Mouse (Mus musculus): ENCODE results near the gene Spryd7.

The Spryd7 gene

GRCm38 (mm10) chr14:61535811-61536210, 20.9 kb downstream of the Spryd7 start:
- no peak for DNase-seq (ENCODE audit: low spot score)

GRCm38 (mm10) chr14:61530966-61531365, 25.7 kb downstream of the Spryd7 start:
- DNase-seq (ENCODE audit: low spot score): no peak

- no peak for DNase-seq (ENCODE audit: low spot score)
Measured at GRCm38 (mm10) chr14:61530396-61530795, 26.3 kb downstream of the Spryd7 start.

- no peak for DNase-seq (ENCODE audit: low spot score)
Measured at GRCm38 (mm10) chr14:61529533-61529932, 27.2 kb downstream of the Spryd7 start.

- DNase-seq (ENCODE audit: low spot score): no peak
Measured at GRCm38 (mm10) chr14:61526006-61526405, 30.7 kb downstream of the Spryd7 start.

GRCm38 (mm10) chr14:61523821-61524220, 32.9 kb downstream of the Spryd7 start:
- no peak for DNase-seq (ENCODE audit: low spot score)

- no peak for DNase-seq (ENCODE audit: low spot score)
Measured at GRCm38 (mm10) chr14:61518659-61519480, 37.8 kb downstream of the Spryd7 start.

GRCm38 (mm10) chr14:61516471-61517426, 39.9 kb downstream of the Spryd7 start:
- no peak for DNase-seq (ENCODE audit: low spot score)

- no peak for DNase-seq (ENCODE audit: low spot score)
Measured at GRCm38 (mm10) chr14:61511494-61511893, 45.2 kb downstream of the Spryd7 start.

- peak; percentile 72 for DNase-seq (ENCODE audit: low spot score)
Measured at GRCm38 (mm10) chr14:61497716-61498490, 58.8 kb downstream of the Spryd7 start.

GRCm38 (mm10) chr14:61493511-61494135, 63.1 kb downstream of the Spryd7 start:
- no peak for DNase-seq (ENCODE audit: low spot score)
